In genomic region chr9:65703241-65703640, GRCm38 (mm10) we compare ENCODE assay signal across 26 mouse cellular contexts.
"Had no signal": no experiment of that assay in that cellular context is flagged by ENCODE, and none has a peak within 500 bp of the region (broad histone marks: within the 10 kb centered on the region; RNA-seq: fewer than 3 reads in every experiment).

No protein-coding gene starts in this region.

- H3K9ac ChIP-seq: embryonic facial prominence, embryonic 12.5 days; embryonic facial prominence, embryonic 13.5 days; embryonic facial prominence, embryonic 15.5 days; forebrain, embryonic 12.5 days; forebrain, embryonic 13.5 days; forebrain, embryonic 15.5 days; forebrain, postnatal 0 days had no signal

- H3K9me3 ChIP-seq: embryonic facial prominence, embryonic 10.5 days; embryonic facial prominence, embryonic 12.5 days; embryonic facial prominence, embryonic 13.5 days; embryonic facial prominence, embryonic 15.5 days; forebrain, embryonic 10.5 days; forebrain, embryonic 12.5 days; forebrain, embryonic 13.5 days; forebrain, embryonic 15.5 days; heart, embryonic 10.5 days had no signal

- DNase-seq: cerebellum, adult 9-11 months; cerebellum, postnatal 10 days; cerebellum, postnatal 14 days; cerebellum, postnatal 25 days; cerebellum, postnatal 36 days; embryo, embryonic 11 days; forebrain, postnatal 0 days; gastrocnemius, postnatal 10 days; gastrocnemius, postnatal 14 days; gastrocnemius, postnatal 25 days; gastrocnemius, postnatal 36 days; heart, adult 11 months; heart, adult 18-20 months; heart, adult 2 months had no signal

- H3K4me1 ChIP-seq: embryonic facial prominence, embryonic 10.5 days; embryonic facial prominence, embryonic 12.5 days; embryonic facial prominence, embryonic 13.5 days; embryonic facial prominence, embryonic 15.5 days; forebrain, embryonic 10.5 days; forebrain, embryonic 12.5 days; forebrain, embryonic 13.5 days; forebrain, embryonic 15.5 days had no signal

- H3K27ac ChIP-seq: embryonic facial prominence, embryonic 10.5 days; embryonic facial prominence, embryonic 12.5 days; embryonic facial prominence, embryonic 13.5 days; embryonic facial prominence, embryonic 15.5 days; forebrain, embryonic 10.5 days; forebrain, embryonic 12.5 days; forebrain, embryonic 13.5 days; forebrain, embryonic 15.5 days; heart, adult 2 months; heart, embryonic 10.5 days had no signal

- H3K4me2 ChIP-seq: embryonic facial prominence, embryonic 12.5 days; embryonic facial prominence, embryonic 13.5 days; embryonic facial prominence, embryonic 15.5 days; forebrain, embryonic 12.5 days; forebrain, embryonic 13.5 days; forebrain, embryonic 15.5 days had no signal

- H3K4me3 ChIP-seq: embryonic facial prominence, embryonic 10.5 days; embryonic facial prominence, embryonic 12.5 days; embryonic facial prominence, embryonic 13.5 days; embryonic facial prominence, embryonic 15.5 days; erythroblast, embryonic 14.5 days; forebrain, embryonic 10.5 days; forebrain, embryonic 12.5 days; forebrain, embryonic 13.5 days; forebrain, embryonic 15.5 days; heart, adult 2 months; heart, embryonic 10.5 days had no signal

- H3K27me3 ChIP-seq: embryonic facial prominence, embryonic 12.5 days; embryonic facial prominence, embryonic 13.5 days; embryonic facial prominence, embryonic 15.5 days; forebrain, embryonic 12.5 days; forebrain, embryonic 13.5 days; forebrain, embryonic 15.5 days had no signal

- ATAC-seq: forebrain, embryonic 13.5 days; forebrain, embryonic 14.5 days; forebrain, embryonic 15.5 days; forebrain, embryonic 16.5 days; forebrain, postnatal 0 days had no signal
